Mouse (Mus musculus) liver, embryonic 11.5 days (tissue): ENCODE data around the gene Syngr3. TPM values are rescaled to one million over a fixed set of nuclear protein-coding genes. Genes with fewer than 3 reads are reported as not detected.

Experiments
- ATAC-seq: fragments of 200-750 bp; cut with Nextera tagmentation; replicated peaks from 2 replicates; pipeline ENCODE4 v1.8.0; 2017; ENCODE audit warnings: moderate number of reproducible peaks, mild to moderate bottlenecking, moderate TSS enrichment, moderate library complexity; ENCODE audit not compliant: low FRiP score
- DNase-seq: peaks from one replicate; pipeline ENCODE4 v3.0.0-alpha.2; 2017; ENCODE audit warnings: low spot score
- H3K27ac ChIP-seq: fragments of 300-500 bp; sonication (generic); 2 replicates; pipeline ENCODE4 v1.5.1; 2014; ENCODE audit warnings: mild to moderate bottlenecking, low read depth, low read length, control low read depth
- H3K27me3 ChIP-seq: fragments of 300-500 bp; sonication (generic); replicated peaks from 2 replicates; pipeline ENCODE4 v1.6.1; 2014; ENCODE audit warnings: low read length, mixed read lengths; ENCODE audit not compliant: control insufficient read depth, insufficient read depth
- H3K36me3 ChIP-seq: fragments of 300-500 bp; sonication (generic); 2 replicates; pipeline ENCODE4 v1.6.1; 2014; ENCODE audit warnings: mild to moderate bottlenecking, low read length, moderate library complexity, mixed read lengths; ENCODE audit not compliant: control insufficient read depth, insufficient read depth
- H3K4me1 ChIP-seq: fragments of 300-500 bp; sonication (generic); replicated peaks from 2 replicates; pipeline ENCODE4 v1.6.1; 2014; ENCODE audit warnings: low read length, mixed read lengths; ENCODE audit not compliant: control insufficient read depth, insufficient read depth
- H3K4me2 ChIP-seq: fragments of 300-500 bp; sonication (generic); 2 replicates; pipeline ENCODE4 v1.6.1; 2014; ENCODE audit warnings: mild to moderate bottlenecking, control low read depth, moderate library complexity
- H3K4me3 ChIP-seq: fragments of 300-500 bp; sonication (generic); 2 replicates; pipeline ENCODE4 v1.5.1; 2014; ENCODE audit warnings: low read depth, low read length, control low read depth
- H3K9ac ChIP-seq: fragments of 300-500 bp; sonication (generic); 2 replicates; pipeline ENCODE4 v1.6.1; 2014; ENCODE audit warnings: low read depth, low read length, control low read depth
- H3K9me3 ChIP-seq: fragments of 300-500 bp; sonication (generic); 2 replicates; pipeline ENCODE4 v1.6.1; 2016; ENCODE audit warnings: low read length, inconsistent platforms, mixed read lengths; ENCODE audit not compliant: control insufficient read depth
- WGBS: fragments of 180-500 bp; shearing (Covaris S2); extraction: QIAGEN DNeasy Blood & Tissue Kit; methylation state at CpG from one replicate; pipeline ENCODE4 v1.1.7; 2014; 5-methylcytosine and 5-hydroxymethylcytosine counted together
- polyA plus RNA-seq: library from polyadenylated mRNA; unstranded; fragments of >200 nt; fragmentation: Nextera tagmentation; extraction: Ambion mirVana; gene quantifications from 2 replicates; pipeline ENCODE4 v1.2.1, GENCODE M21; 2014

Syngr3 gene
- polyA plus RNA-seq, 1 experiment from 2014 or later: 0.49 TPM

DNA sequence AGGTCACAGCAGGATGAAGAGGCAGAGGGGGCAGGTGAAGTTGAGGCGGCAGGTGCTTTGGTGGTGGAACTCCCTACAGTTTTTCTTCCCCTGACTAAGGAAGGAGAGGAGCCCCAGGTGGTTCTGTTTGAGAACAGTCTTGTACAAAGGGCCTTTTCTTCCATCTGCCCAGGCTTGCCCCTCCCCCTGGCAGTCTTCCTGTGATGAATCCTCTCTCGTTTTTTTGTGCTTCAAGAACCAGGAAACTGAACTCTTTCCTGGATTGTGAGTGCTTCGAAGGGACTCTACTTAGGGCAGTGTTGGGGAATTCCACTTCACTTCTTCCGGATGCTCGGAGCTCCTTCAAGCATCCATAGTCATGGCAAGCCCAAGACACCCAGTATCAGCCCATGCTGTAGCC lies 8.2 kb upstream of the Syngr3 start:
- peaks cover 16% of the 10 kb centered on the region for H3K4me1 ChIP-seq
- H3K27me3 ChIP-seq: no peaks in the 10 kb centered on the region
- peaks cover 30% of the 10 kb centered on the region; the same call in 1 of the 2 replicates for H3K36me3 ChIP-seq
- H3K4me2 ChIP-seq: no peak overlapping the region
- WGBS: 19% methylated on average over 5 of the region's 5 CpGs
- H3K9ac ChIP-seq: peak overlapping the region; percentile 23; the same call in 1 of the 2 replicates
- no peaks in the 10 kb centered on the region for H3K9me3 ChIP-seq
- no peak for ATAC-seq
- no peak for DNase-seq
- no peak overlapping the region for H3K4me3 ChIP-seq
- no peak overlapping the region for H3K27ac ChIP-seq

DNA sequence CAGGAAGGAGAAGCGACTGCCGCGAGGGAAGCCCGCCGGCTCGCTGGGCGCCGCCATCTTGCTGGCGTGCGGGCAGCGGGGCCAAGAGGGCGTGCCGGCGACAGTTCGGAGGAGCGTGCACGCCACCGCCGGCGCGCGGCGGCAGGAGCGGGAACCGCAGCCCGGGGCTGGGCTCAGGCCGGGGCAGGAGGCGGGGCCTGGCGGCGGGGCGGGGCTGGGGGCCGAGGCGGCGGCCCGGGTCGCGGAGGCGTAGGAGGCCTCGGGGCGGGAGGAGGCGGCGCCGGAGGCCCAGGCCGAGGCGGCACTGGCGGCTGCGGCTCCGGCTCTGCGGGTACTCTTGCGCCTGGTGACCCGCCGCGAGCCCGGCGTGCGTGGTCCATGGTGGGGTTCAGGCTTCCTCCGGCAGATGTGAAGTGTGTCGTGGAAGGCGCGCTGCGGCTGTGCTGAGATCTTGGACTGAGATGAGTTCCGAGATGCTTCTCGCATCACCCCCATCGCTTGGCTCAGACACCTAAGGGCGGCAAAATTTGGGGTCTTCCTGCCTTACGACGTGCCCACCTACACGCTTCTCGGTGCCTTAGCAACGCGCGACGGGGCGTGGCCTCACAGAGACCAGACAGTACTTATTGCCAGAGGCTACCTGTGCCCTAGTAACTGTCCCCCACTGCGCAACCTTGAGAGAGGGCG lies 6.4 kb upstream of the Syngr3 start, which contains the start of the genes Gfer and Noxo1:
Gfer (minus strand) TSS at position 146 of the 687 bp plus-strand sequence.
Noxo1 (plus strand) TSS at position 224 of the 687 bp plus-strand sequence.
- Histone ChIP-seq H3K9me3 (no peaks in the 10 kb centered on the region), H3K27ac (peak within 1 kb of the TSS; percentile 81), H3K4me1 (peaks cover 16% of the 10 kb centered on the region), H3K36me3 (peaks cover 18% of the 10 kb centered on the region; the same call in 1 of the 2 replicates), H3K27me3 (peaks cover 3% of the 10 kb centered on the region), H3K4me2 (peak within 1 kb of the TSS; percentile 75), H3K4me3 (peak within 1 kb of the TSS; percentile 79), H3K9ac (peak within 1 kb of the TSS; percentile 90)
- ATAC-seq (peak; percentile 94), DNase-seq (peak; percentile 84)
- WGBS: under 1% methylated on average over 73 of the region's 76 CpGs

DNA sequence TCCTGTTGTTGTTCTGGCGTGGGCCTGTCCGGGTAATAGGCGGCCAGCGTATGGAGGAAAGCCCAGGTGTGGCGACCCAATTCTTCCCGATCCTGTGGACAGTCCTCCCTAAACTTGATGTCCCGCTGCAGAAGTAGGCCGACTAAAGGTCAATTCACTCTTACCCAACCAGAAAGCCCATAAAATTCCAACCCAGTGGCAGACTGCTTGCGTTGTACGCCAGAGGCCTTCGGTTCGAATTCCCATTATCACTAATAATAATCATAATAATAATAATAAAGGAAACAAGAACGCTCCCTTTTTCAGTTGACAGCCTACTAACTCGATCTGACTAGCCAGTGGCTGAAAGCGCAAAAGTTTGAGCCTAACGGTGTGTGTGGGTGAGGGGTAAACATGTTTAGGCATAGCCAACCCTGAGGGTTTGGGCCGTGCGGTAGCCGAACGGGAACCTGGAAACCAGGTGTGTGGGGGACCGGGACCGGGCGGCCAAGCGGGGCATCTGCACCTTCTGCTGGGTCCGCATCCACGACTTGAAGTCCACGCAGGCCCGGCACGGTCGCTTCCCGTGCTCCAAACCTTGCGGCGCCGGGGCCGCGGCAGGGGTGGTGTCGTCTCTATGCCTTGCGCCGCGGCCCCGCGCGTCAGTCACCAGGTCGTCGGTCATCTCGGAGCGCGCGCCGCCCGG lies 5.7 kb upstream of the Syngr3 start:
- ATAC-seq: peak; percentile 24

DNA sequence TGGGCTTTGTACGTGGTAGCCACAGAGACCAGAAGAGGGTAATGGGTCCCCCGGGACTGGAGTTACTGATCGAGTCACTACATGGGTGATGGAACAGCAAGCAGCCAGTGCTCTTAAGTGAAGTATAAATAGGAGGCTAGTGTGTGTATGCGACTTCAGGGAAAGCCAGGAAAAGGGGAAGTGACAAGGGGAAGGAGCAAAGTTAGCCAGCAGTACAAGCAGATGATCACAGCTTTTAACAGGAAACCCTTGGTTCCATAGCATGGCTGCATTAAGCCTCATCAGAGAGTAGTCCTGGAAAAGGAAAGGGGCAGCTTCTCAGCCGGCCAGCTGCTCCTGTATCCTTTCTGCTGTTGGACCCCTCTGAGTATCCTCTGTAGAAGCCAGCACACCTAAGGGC lies 2.6 kb upstream of the Syngr3 start:
- H3K4me2 ChIP-seq: no peak overlapping the region
- peaks cover 41% of the 10 kb centered on the region for H3K27me3 ChIP-seq
- DNase-seq (no peak), ATAC-seq (no peak)
- H3K9ac ChIP-seq: no peak overlapping the region
- H3K36me3 ChIP-seq: peaks cover 4% of the 10 kb centered on the region; the same call in 1 of the 2 replicates
- no peak overlapping the region for H3K4me3 ChIP-seq
- peaks cover 25% of the 10 kb centered on the region for H3K4me1 ChIP-seq
- no peak overlapping the region for H3K27ac ChIP-seq
- no peaks in the 10 kb centered on the region for H3K9me3 ChIP-seq
- 70% methylated on average over 5 of the region's 5 CpGs for WGBS

More for the DNA sequence above, 5.7 kb upstream of the Syngr3 start:
- Histone ChIP-seq H3K36me3 (peaks cover 12% of the 10 kb centered on the region; the same call in 1 of the 2 replicates), H3K9ac (peak overlapping the region; percentile 90), H3K27me3 (peaks cover 10% of the 10 kb centered on the region), H3K27ac (peak overlapping the region; percentile 81), H3K9me3 (no peaks in the 10 kb centered on the region), H3K4me1 (peaks cover 16% of the 10 kb centered on the region), H3K4me3 (peak overlapping the region; percentile 79), H3K4me2 (peak overlapping the region; percentile 75)
- DNase-seq: no peak
- WGBS: 6% methylated on average over 50 of the region's 51 CpGs

DNA sequence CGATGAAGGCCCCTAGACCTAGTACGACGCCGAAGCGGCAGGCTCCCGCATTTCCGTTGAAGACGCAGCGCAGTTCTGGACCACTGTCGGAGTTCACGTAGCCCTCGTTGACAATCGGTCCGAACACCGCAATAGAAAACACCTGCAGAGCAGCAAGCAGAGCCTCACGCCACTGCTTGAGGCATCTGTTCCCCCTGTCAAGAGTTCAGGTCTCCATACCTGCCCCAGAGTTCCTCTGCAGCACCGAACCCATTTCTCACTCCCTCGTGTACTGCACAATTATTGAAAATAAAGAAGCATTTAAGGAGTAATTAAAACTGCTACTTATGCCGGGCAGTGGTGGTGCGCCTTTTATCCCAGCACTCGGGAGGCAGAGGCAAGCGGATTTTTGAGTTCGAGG lies 2.2 kb downstream of the Syngr3 start:
- Histone ChIP-seq H3K4me1 (peaks cover 21% of the 10 kb centered on the region), H3K36me3 (peaks cover under 1% of the 10 kb centered on the region; the same call in 1 of the 2 replicates), H3K9ac (peak overlapping the region; percentile 43; the same call in 1 of the 2 replicates), H3K27me3 (peaks cover 49% of the 10 kb centered on the region), H3K4me3 (peak overlapping the region; percentile 52), H3K9me3 (no peaks in the 10 kb centered on the region), H3K4me2 (peak overlapping the region; percentile 82), H3K27ac (no peak overlapping the region)
- 18% methylated on average over 23 of the region's 23 CpGs for WGBS
- DNase-seq (no peak), ATAC-seq (no peak)

DNA sequence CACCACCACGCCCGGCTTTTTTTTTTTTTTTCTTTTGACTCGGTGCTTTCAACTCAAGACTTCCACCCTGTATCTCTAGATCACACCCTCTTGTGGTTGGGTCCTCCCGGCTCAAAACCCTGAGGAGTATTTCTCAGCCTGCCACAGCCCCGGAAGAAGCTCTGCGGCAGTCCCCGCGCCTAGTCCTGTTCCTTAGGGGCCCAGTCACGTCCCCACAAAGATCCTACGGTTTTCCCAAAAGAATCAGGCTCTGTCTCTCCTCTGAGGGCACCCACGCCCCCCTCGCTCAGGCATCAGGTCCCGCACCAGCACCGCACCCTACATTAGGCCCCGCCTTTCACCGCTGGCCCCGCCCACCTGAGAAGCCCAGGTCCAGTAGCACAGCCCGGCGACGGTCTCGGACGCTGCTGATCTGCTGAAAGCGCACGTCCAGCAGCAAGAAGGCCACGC lies 2.6 kb downstream of the Syngr3 start:
- peaks cover 49% of the 10 kb centered on the region for H3K27me3 ChIP-seq

DNA sequence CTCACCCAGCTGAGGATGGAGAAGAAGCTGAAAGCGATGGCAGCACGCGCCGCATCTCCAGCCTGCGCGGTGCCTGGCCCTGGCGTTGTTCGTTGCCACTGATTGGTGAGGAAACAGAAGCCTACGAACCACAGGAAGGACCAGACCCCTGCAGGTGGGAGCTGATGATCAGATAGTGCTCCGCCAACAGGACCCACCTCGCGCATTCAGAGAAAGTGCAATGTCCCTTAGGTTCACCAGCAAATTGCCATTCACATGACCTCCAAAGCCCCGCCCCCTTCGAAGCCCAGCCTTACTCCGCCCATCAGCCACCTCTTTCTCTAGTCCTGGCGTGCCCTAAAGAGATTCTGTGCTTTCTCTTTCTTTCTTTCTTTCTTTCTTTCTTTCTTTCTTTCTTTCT lies 3.2 kb downstream of the Syngr3 start:
- Histone ChIP-seq H3K4me1 (peaks cover 21% of the 10 kb centered on the region), H3K36me3 (peaks cover 3% of the 10 kb centered on the region; the same call in 1 of the 2 replicates), H3K4me3 (no peak overlapping the region), H3K27me3 (peaks cover 49% of the 10 kb centered on the region), H3K9me3 (no peaks in the 10 kb centered on the region), H3K4me2 (peak overlapping the region; percentile 41), H3K9ac (no peak overlapping the region), H3K27ac (no peak overlapping the region)
- ATAC-seq (no peak), DNase-seq (no peak)
- 32% methylated on average over 16 of the region's 16 CpGs for WGBS

More for the DNA sequence above, 2.6 kb downstream of the Syngr3 start:
- Histone ChIP-seq H3K9me3 (no peaks in the 10 kb centered on the region), H3K4me3 (peak overlapping the region; percentile 52), H3K4me1 (peaks cover 21% of the 10 kb centered on the region), H3K4me2 (peak overlapping the region; percentile 82), H3K9ac (peak overlapping the region; percentile 43; the same call in 1 of the 2 replicates), H3K36me3 (no peaks in the 10 kb centered on the region), H3K27ac (peak overlapping the region; percentile 15; the same call in 1 of the 2 replicates)
- DNase-seq: peak; percentile 62
- WGBS: under 1% methylated on average over 24 of the region's 25 CpGs
- peak; percentile 70 for ATAC-seq

DNA sequence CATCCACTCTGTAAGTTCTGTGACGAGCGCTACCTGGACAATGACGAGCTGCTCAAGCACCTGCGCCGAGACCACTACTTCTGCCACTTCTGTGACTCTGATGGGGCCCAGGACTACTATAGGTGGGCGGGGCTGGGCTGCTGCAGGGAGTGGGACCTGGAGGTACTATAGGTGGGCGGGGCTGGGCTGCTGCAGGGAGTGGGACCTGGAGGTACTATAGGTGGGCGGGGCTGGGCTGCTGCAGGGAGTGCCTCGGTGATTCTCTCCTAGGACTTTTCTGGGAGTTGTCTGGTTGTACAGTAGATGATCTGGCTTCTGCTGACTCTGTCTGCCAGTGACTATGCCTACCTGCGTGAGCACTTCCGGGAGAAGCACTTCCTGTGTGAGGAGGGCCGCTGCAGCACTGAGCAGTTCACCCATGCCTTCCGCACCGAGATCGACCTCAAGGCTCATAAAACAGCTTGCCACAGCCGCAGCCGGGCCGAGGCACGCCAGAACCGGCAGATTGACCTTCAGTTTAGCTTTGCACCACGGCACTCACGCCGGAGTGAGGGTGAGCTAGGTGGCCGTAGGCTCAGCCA lies 12.2 kb downstream of the Syngr3 start:
- peaks cover 47% of the 10 kb centered on the region for H3K36me3 ChIP-seq
- no peak for DNase-seq

More for the DNA sequence above, 12.2 kb downstream of the Syngr3 start:
- Histone ChIP-seq H3K4me1 (peaks cover 17% of the 10 kb centered on the region), H3K4me3 (no peak overlapping the region), H3K27me3 (no peaks in the 10 kb centered on the region), H3K27ac (no peak overlapping the region), H3K9me3 (no peaks in the 10 kb centered on the region), H3K9ac (no peak overlapping the region), H3K4me2 (no peak overlapping the region)
- ATAC-seq: peak; percentile 41; the same call in 1 of the 2 replicates
- WGBS: 88% methylated on average over 24 of the region's 24 CpGs
